ENCODE assay signal across 9 mouse cellular contexts in the genomic region with DNA sequence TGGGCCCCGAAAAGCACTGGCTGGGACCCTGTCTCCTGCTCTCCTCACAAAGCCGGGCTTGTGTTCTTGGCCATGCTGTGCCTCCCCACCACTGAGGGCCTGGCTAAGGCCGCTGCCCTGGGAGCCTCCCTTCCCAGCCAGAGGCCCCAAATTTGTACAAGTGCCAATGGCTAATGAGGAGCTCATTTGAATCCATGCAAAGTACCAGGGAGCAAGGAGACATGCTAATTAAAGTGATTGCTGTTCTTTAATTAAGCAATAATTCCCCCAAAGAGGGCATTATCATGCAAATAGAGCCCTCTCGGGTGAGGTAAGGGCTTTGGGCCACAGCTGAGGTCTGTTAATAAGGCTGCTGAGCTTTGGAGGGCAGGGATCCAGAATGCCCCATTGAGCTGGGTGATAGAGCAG. TPM values are rescaled to one million over a fixed set of nuclear protein-coding genes. Genes with fewer than 3 reads are reported as not detected.
DNase-seq lines count a peak whose midpoint lies in the region; ATAC-seq and TF ChIP-seq lines count a peak whose summit lies in the region.
"Had no signal": no experiment of that assay in that cellular context is flagged by ENCODE, and none has a peak within 500 bp of the region (broad histone marks: within the 10 kb centered on the region; RNA-seq: fewer than 3 reads in every experiment).

No protein-coding gene starts in this region.

- H3K4me2 ChIP-seq in forebrain, embryonic 16.5 days (ENCODE audit: low read length) = no peak overlapping the region
- no peak overlapping the region for H3K4me2 ChIP-seq in midbrain, embryonic 16.5 days (ENCODE audit: low read length)

- H3K36me3 ChIP-seq in forebrain, embryonic 16.5 days (ENCODE audit: control insufficient read depth, insufficient read depth) = no peaks in the 10 kb centered on the region
- no peaks in the 10 kb centered on the region for H3K36me3 ChIP-seq in midbrain, embryonic 16.5 days (ENCODE audit: control insufficient read depth, insufficient read depth, low read length)

- H3K27me3 ChIP-seq in forebrain, embryonic 16.5 days (replicated peaks; ENCODE audit: control insufficient read depth, insufficient read depth, low read length) = no peaks in the 10 kb centered on the region
- H3K27me3 ChIP-seq in midbrain, embryonic 16.5 days (ENCODE audit: control insufficient read depth, insufficient read depth, low read depth, low read length) = no peaks in the 10 kb centered on the region; the same call in 1 of the 2 replicates

- H3K9ac ChIP-seq in forebrain, embryonic 16.5 days (replicated peaks; ENCODE audit: low read depth, low read length) = no peak overlapping the region
- no peak overlapping the region for H3K9ac ChIP-seq in midbrain, embryonic 16.5 days (ENCODE audit: low read depth, low read length)

- TF ChIP-seq CTCF in lung, adult 2 months (IDR thresholded peaks at IDR 0.05; ENCODE audit: insufficient read depth, low read length) = no peak

- ATAC-seq in forebrain, embryonic 16.5 days = peak; percentile 91
- ATAC-seq in midbrain, embryonic 16.5 days = peak; percentile 82
- ATAC-seq: intestine, postnatal 0 days had no signal

- TF ChIP-seq POLR2A in lung, adult 2 months (IDR thresholded peaks at IDR 0.05; ENCODE audit: borderline replicate concordance, extremely low read depth, low read depth, low read length) = no peak

- H3K9me3 ChIP-seq in forebrain, embryonic 16.5 days (ENCODE audit: control insufficient read depth, low read length) = no peaks in the 10 kb centered on the region
- H3K9me3 ChIP-seq in midbrain, embryonic 16.5 days (replicated peaks; ENCODE audit: control insufficient read depth, low read length, poor library complexity, severe bottlenecking) = no peaks in the 10 kb centered on the region

- 3% methylated on average over 4 of the region's 4 CpGs for WGBS in forebrain, embryonic 16.5 days
- WGBS in midbrain, embryonic 16.5 days = 9% methylated on average over 4 of the region's 4 CpGs
- 85% methylated on average over 4 of the region's 4 CpGs for WGBS in lung, adult 2 months

- no peak overlapping the region for H3K4me3 ChIP-seq in forebrain, embryonic 16.5 days (replicated peaks; ENCODE audit: low read length)
- H3K4me3 ChIP-seq in midbrain, embryonic 16.5 days (ENCODE audit: low read depth, low read length) = no peak overlapping the region
- no peak overlapping the region for H3K4me3 ChIP-seq in lung, adult 2 months (replicated peaks; ENCODE audit: extremely low read depth, low read depth, low read length)

- peak; percentile 28 for DNase-seq in brain, adult 2 months (ENCODE audit: low read depth, low spot score)
- DNase-seq in layer of hippocampus, postnatal 10 days (ENCODE audit: low spot score in 2 of 2) = peak; percentile 54 to 67
- DNase-seq in lung, adult 2 months = no peak
- DNase-seq in adrenal gland, adult 8-10 months = no peak
- DNase-seq in ovary, adult 18-20 months (ENCODE audit: low spot score) = no peak
- no peak for DNase-seq in embryo, embryonic 11 days

- H3K4me1 ChIP-seq in forebrain, embryonic 16.5 days (replicated peaks; ENCODE audit: control insufficient read depth, insufficient read depth, low read length) = peaks cover 45% of the 10 kb centered on the region
- peaks cover 11% of the 10 kb centered on the region; the same call in 1 of the 2 replicates for H3K4me1 ChIP-seq in midbrain, embryonic 16.5 days (ENCODE audit: control insufficient read depth, insufficient read depth, low read length)
- H3K4me1 ChIP-seq in lung, adult 2 months (ENCODE audit: control insufficient read depth, insufficient read depth, low read length) = peaks cover 3% of the 10 kb centered on the region; the same call in 1 of the 2 replicates

- H3K27ac ChIP-seq in forebrain, embryonic 16.5 days (ENCODE audit: low read length) = peak overlapping the region; percentile 62
- H3K27ac ChIP-seq in midbrain, embryonic 16.5 days (ENCODE audit: low read length) = no peak overlapping the region

RNA-seq across cellular contexts. Expression of a gene that starts 18.3 kb away (rescaled TPM):
- polyA plus RNA-seq in forebrain, embryonic 16.5 days (2015; fragmentation: Nextera tagmentation; extraction: Ambion mirVana) = 11.9 and 12.3 TPM in 2 replicates
- 10 to 100 TPM in 1 of 2 experiments, 1 to 10 TPM in 1; 9.8 to 11.5 TPM for total RNA-seq in layer of hippocampus, postnatal 10 days (2021)
- polyA plus RNA-seq in midbrain, embryonic 16.5 days (2015; fragmentation: Nextera tagmentation; extraction: Ambion mirVana) = 2.1 and 3.4 TPM in 2 replicates
- polyA plus RNA-seq in lung, adult 2 months (2012; rRNA removed) = 5.4 and 7.1 TPM in 2 replicates
- 10 to 100 TPM; 11.2 to 15.8 (median 12.5) TPM for total RNA-seq in adrenal gland, adult 8-10 months (2022)

Comparison
In these comparisons a context has a peak if more than half of its experiments do, and no peak if none do; other contexts are left out.
1. DNase-seq: peak in brain, adult 2 months (single experiment) and layer of hippocampus, postnatal 10 days (2 of 2); none in lung, adult 2 months (single experiment), adrenal gland, adult 8-10 months (single experiment), ovary, adult 18-20 months (single experiment) and embryo, embryonic 11 days (single experiment).